Mouse (Mus musculus): ENCODE results near the gene Cacng4.

The Cacng4 gene

DNA sequence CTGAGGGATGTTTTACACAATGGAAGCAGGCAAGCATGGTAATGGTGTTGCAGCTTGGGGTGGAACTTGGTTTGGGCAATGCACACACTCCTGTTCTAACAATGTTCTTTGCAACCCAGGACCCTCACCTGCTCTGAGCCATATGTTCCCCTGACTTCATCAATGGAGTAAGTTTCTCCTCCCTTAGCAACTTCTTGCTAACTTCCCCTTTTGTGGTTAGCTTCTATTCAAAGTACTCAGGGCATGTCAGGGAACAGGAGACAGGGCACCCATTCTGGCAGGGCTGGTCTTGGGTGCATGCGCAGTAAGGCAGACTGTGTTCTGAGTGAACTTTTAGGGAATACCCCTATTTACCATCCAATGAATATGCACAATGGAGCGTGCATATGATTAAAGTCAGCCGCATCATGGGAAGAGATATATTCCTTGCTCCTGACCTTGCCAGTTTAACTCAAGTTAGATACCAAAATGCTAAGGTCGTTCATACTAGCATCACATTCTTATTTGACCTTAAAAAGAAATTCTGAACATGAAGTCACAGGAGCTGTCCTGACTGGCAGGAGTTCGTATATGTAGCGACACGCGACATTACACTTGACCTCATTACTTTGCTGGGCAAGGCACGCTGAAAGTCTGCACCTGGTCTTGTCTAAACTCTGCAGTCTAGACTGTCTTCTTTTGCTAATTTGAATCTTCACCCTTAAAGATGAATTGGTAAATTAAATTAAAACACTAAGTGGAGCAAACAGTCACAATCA is 73.9 kb downstream of the Cacng4 start:
- DNase-seq (ENCODE audit: extremely low spot score), result no peak

- no peak for DNase-seq (ENCODE audit: extremely low spot score)
These were observed 77.9 kb downstream of the Cacng4 start, which contains the start of gene Cacng1 for GRCm38 (mm10) chr11:107716332-107716938. Gene Cacng1, minus strand, starts transcription at chr11:107716522.

DNA sequence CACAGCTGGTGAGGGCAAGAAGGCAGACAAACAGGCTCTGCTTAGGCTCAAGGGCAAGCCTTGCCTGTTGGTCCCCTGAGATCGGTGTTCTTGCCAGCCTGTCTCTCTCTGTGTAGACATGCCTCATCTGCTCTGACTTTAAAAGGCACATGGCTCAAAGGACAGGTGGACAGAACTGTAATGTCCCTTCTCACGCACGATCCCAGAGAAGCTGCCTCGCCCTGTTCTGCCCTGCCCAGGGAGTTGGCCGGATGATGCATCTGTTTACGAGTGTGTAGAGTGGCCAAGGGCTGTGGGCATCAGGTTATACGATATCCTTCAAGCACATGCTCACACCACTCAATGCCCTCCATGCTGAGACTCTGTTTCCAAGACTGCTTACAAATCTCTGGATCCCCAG is 80.0 kb downstream of the Cacng4 start:
- DNase-seq (ENCODE audit: extremely low spot score), result no peak

DNA sequence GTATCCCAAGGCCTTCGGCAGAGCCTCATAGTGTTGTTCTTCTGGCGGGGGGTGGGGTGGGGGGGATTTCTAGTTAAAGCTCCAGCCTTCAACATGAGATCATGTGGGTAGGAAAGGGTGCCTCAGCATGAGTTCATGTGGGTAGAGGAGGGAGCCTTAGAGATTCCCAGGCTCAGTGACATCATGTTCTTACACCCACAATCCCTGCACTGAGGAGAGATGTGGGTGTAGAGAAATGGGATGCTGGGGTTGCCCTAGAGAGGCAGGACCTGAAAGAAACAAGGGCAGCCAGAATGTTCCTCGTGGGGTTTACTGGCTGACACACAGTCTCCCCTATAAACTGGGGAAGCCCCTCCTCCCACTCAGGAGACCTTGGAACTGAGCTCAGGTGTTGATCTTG is 84.0 kb downstream of the Cacng4 start:
- DNase-seq (ENCODE audit: extremely low spot score), result no peak

- DNase-seq (ENCODE audit: extremely low spot score), result no peak
These were observed 86.3 kb downstream of the Cacng4 start for GRCm38 (mm10) chr11:107707897-107708610.

GRCm38 (mm10) chr11:107705476-107706074 is 88.8 kb downstream of the Cacng4 start:
- no peak for DNase-seq (ENCODE audit: extremely low spot score)

DNA sequence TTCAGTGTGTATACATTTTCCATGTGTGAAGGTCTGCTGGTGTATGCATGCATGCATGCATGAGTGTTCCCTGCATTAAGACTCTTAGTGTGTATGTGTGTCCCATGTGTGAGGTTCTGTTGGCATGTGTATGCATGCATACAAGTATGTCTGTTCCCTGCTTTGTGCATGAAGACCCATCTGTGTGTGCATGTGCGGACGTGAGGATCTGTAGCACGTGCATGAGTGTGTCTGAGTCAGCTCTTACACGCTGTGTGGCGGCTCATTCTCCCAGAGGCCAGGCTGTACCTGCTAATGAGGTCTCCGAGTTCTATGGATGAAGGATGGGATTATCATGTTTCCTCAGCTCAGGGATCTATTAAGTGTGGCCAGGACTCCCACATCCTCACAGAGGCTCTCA is 89.3 kb downstream of the Cacng4 start:
- no peak for DNase-seq (ENCODE audit: extremely low spot score)

- DNase-seq (ENCODE audit: extremely low spot score), result no peak
These were observed 90.9 kb downstream of the Cacng4 start for GRCm38 (mm10) chr11:107703272-107704134.

- DNase-seq (ENCODE audit: extremely low spot score), result no peak
These were observed 94.4 kb downstream of the Cacng4 start for GRCm38 (mm10) chr11:107699967-107700366.

DNA sequence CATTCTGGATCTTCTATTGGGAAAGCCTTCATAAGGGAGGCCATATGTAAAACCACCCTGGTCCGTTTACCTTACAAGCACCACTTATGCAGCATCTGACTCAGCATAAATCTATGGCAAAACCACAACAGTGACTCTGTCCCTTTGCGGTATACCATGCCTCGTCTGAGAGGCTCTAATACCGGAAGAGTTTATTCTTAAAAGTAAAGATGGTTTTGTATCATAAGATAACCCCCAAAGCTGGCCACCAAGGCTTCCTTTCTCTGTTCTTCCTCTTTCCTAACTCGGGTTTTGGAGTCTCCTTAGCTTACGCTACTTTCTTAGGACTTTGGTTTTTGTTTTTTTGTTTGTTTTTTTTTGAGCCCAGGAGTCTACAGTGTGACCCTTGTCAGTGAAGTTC is 101.0 kb downstream of the Cacng4 start:
- no peak for DNase-seq (ENCODE audit: extremely low spot score)

DNA sequence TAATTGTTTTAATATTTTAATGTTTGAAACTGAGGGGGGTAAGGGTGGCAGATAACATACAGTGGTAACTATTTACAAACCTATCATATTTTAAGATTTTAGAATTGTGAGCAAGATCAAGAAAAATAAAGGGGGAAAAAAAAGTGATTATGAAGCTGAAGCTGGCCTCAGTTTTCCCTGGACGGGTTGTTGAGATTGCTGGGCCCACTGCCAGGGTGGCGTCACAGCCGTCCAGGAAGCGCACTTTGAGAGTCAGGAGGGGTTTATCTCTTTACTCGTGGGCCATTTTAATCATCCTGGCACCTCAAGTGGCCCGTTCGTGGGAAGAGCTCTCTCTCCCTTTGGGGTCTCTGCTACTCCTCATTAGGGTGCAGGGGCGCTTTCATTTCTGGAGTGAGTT is 102.8 kb downstream of the Cacng4 start:
- no peak for DNase-seq (ENCODE audit: extremely low spot score)

DNA sequence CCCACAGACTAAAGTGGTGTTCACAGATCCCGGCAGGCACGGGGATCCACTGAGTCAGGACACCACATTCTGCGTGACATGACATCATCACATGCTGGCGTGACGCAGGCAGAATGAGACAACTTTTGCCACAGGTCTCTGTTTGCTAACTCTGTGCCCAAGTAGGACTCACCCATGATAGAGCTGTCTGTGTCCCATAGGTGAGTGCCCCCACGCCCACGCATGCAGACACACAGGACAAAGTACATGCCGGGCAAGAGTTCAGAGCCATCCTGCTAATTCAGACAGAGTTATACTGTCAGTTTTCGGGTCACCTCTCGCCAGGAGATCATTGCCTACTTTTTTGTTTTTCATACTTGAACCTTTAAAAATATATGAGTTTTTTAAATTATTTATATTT is 105.9 kb downstream of the Cacng4 start:
- no peak for DNase-seq (ENCODE audit: extremely low spot score)

DNA sequence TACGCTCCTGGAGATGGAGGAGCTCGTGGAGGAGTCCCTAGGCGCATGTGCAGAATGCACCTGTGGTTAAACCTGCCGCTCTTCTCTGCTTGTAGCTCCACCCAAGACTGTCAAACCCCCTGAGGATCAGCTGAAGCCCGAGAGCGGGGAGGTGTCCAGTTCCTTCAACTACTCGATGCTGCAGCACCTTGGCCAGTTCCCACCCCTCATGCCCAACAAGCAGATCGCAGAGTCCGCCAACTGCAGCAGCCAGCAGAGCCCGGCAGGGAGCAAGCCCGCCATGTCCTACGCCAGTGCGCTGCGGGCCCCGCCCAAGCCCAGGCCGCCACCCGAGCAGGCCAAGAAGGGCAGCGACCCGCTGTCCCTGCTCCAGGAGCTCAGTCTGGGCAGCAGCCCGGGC is 108.1 kb downstream of the Cacng4 start:
- DNase-seq (ENCODE audit: extremely low spot score), result no peak

DNA sequence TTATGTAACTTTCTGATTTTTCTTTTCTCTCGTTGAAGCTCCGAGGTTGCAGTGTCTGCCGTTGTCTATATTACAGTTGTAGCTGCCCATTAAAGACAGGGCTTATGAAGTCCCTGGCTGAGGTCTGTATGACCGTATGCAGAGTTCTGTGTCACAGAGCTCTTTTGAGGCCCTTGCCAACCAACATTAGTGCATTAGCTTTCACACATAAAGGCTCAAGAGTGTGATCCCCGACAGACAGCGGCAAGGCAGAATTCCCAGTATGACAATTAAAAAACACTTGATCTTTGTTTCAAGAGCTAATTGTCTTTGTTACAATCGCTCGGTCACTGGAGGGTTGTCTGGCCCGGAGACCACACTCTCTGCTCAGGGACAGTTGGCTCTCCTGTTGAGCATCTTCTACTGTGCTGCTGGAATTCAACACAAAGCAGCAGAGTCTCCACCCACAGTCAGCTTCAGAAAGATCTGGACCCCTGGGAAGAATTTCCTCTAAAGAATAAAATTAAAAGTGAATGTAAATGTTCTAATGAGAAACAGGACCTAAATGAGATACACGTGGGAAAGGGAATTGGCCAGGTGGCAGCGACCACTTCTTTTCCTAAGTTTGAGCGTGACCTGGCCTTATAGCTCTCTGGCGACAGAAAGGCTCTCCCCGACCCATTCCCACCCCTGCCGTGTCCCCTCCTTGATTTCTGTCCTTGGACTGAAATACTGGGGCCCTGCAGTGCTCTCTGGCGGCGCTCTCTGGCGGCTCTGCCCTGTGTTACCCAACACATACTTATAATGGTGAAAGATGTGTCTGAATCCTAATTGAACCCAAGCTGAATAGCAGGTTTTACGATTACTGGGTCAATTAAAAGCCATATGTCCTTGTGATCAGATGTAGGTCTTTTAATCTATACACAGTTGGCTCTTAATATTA is 110.6 kb downstream of the Cacng4 start:
- DNase-seq (ENCODE audit: extremely low spot score), result no peak

GRCm38 (mm10) chr11:107682694-107683355 is 111.5 kb downstream of the Cacng4 start:
- no peak for DNase-seq (ENCODE audit: extremely low spot score)
